Mouse (Mus musculus) forebrain, embryonic 12.5 days (tissue): ENCODE results near the gene Hoxc8. TPM values are rescaled to one million over a fixed set of nuclear protein-coding genes. Genes with fewer than 3 reads are reported as not detected.

Experiments used
- ATAC-seq: fragments of 200-750 bp; cut with Nextera tagmentation; 2 replicates; pipeline ENCODE4 v1.8.0; 2017; ENCODE audit warnings: moderate TSS enrichment; ENCODE audit not compliant: low FRiP score
- H3K27ac ChIP-seq: fragments of 300-500 bp; sonication (generic); 2 replicates; pipeline ENCODE4 v1.5.1; 2016; ENCODE audit warnings: mild to moderate bottlenecking
- H3K27me3 ChIP-seq: fragments of 300-500 bp; sonication (generic); 2 replicates; pipeline ENCODE4 v1.6.1; 2016; ENCODE audit warnings: mild to moderate bottlenecking
- H3K36me3 ChIP-seq: fragments of 300-500 bp; sonication (generic); replicated peaks from 2 replicates; pipeline ENCODE4 v1.6.1; 2016; ENCODE audit warnings: mild to moderate bottlenecking
- H3K4me1 ChIP-seq: fragments of 300-500 bp; sonication (generic); 2 replicates; pipeline ENCODE4 v1.6.1; 2016
- H3K4me2 ChIP-seq: fragments of 300-500 bp; sonication (generic); 2 replicates; pipeline ENCODE4 v1.6.1; 2016; ENCODE audit warnings: mild to moderate bottlenecking, moderate library complexity
- H3K4me3 ChIP-seq: fragments of 300-500 bp; sonication (generic); replicated peaks from 2 replicates; pipeline ENCODE4 v1.5.1; 2016; ENCODE audit warnings: mild to moderate bottlenecking
- H3K9ac ChIP-seq: fragments of 300-500 bp; sonication (generic); 2 replicates; pipeline ENCODE4 v1.6.1; 2016; ENCODE audit warnings: mild to moderate bottlenecking
- H3K9me3 ChIP-seq: fragments of 300-500 bp; sonication (generic); 2 replicates; pipeline ENCODE4 v1.6.1; 2016
- WGBS: fragments of 180-500 bp; shearing (Covaris S2); methylation state at CpG from one replicate; pipeline ENCODE4 v1.1.7; 2016; 5-methylcytosine and 5-hydroxymethylcytosine counted together
- polyA plus RNA-seq: library from polyadenylated mRNA; unstranded; fragments of >200 nt; fragmentation: Nextera tagmentation; extraction: Ambion mirVana; gene quantifications from 2 replicates; pipeline ENCODE4 v1.2.1, GENCODE M21; 2016

Hoxc8 gene
- polyA plus RNA-seq, 1 experiment from 2014 or later = not detected

GRCm38 (mm10) chr15:103005797-103006196 is 15.4 kb downstream of the Hoxc8 start:
- 0% methylated on average over 5 of the region's 5 CpGs for whole genome bisulfite sequencing
- Histone ChIP-seq H3K27me3 (peaks cover 99% of the 10 kb centered on the region), H3K4me2 (no peak overlapping the region), H3K9me3 (no peaks in the 10 kb centered on the region), H3K27ac (no peak overlapping the region), H3K4me3 (no peak overlapping the region), H3K9ac (no peak overlapping the region), H3K4me1 (no peaks in the 10 kb centered on the region), H3K36me3 (no peaks in the 10 kb centered on the region)
- no peak for ATAC-seq

DNA sequence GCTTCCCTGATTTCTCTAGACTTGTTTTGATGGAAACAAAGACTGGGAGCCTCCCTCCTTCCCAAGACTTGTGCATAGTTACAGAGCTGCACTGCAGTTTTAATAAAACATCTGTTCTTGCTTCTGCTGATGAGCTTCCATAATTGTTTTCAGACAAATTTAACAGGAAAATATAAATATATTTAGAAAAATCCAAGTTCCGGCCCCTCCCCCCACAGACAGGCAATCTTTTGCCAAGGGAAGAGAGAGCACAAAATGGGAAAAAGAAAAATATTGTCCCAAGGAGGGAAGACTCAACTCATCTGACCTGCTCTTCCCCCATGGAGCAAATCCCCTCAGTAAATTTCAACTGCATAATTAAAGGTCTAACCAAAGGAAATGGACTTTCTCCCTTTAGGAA is 15.9 kb downstream of the Hoxc8 start:
- no peak for ATAC-seq
- no peaks in the 10 kb centered on the region for H3K9me3 ChIP-seq
- WGBS = 12% methylated on average over 1 of the region's 1 CpGs

DNA sequence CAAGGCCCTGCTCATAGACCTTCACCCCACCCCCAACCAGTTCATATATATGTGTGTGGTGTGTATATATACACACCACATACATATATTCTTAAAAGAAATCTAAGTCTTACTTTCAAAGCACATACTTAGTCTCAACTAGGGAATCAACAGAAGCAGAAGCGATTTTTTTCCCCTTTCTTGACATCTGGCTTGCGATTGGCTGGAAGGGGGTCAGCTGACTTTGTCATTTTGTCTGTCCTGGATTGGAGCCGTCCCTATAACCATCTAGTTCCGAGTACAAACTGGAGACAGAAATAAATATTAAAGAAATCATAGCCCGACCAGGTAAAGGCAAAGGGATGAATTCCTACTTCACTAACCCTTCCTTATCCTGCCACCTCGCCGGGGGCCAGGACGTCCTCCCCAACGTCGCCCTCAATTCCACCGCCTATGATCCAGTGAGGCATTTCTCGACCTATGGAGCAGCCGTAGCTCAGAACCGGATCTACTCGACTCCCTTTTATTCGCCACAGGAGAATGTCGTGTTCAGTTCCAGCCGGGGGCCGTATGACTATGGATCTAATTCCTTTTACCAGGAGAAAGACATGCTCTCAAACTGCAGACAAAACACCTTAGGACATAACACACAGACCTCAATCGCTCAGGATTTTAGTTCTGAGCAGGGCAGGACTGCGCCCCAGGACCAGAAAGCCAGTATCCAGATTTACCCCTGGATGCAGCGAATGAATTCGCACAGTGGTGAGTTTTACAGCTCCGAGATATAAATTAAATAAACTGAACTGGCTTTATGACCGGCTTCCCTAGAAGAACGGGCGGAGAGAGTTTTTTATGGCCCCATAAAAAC is 19.1 kb downstream of the Hoxc8 start:
- Histone ChIP-seq H3K27me3 (peaks cover 99% of the 10 kb centered on the region), H3K9me3 (no peaks in the 10 kb centered on the region), H3K4me3 (no peak overlapping the region), H3K36me3 (no peaks in the 10 kb centered on the region), H3K4me1 (peaks cover 5% of the 10 kb centered on the region), H3K4me2 (no peak overlapping the region), H3K27ac (no peak overlapping the region), H3K9ac (no peak overlapping the region)
- under 1% methylated on average over 27 of the region's 27 CpGs for WGBS
- no peak for ATAC-seq

More for the DNA sequence above, 15.9 kb downstream of the Hoxc8 start:
- Histone ChIP-seq H3K4me3 (no peak overlapping the region), H3K27ac (no peak overlapping the region), H3K27me3 (peaks cover 99% of the 10 kb centered on the region), H3K9ac (no peak overlapping the region), H3K36me3 (no peaks in the 10 kb centered on the region), H3K4me1 (no peaks in the 10 kb centered on the region), H3K4me2 (no peak overlapping the region)

- no peaks in the 10 kb centered on the region for H3K9me3 ChIP-seq
- no peak for ATAC-seq
- H3K27me3 ChIP-seq = peaks cover 99% of the 10 kb centered on the region
- H3K4me2 ChIP-seq = no peak overlapping the region
- H3K36me3 ChIP-seq = no peaks in the 10 kb centered on the region
- no peak overlapping the region for H3K27ac ChIP-seq
- H3K4me1 ChIP-seq = peaks cover 5% of the 10 kb centered on the region
- H3K9ac ChIP-seq = no peak overlapping the region
- under 1% methylated on average over 31 of the region's 31 CpGs for WGBS
- H3K4me3 ChIP-seq = no peak overlapping the region
These were observed 19.9 kb downstream of the Hoxc8 start for GRCm38 (mm10) chr15:103010112-103010846.

GRCm38 (mm10) chr15:103010847-103011555 is 20.6 kb downstream of the Hoxc8 start:
- Histone ChIP-seq H3K36me3 (no peaks in the 10 kb centered on the region), H3K27ac (no peak overlapping the region), H3K4me3 (no peak overlapping the region), H3K27me3 (peaks cover 99% of the 10 kb centered on the region), H3K9ac (no peak overlapping the region), H3K4me1 (peaks cover 5% of the 10 kb centered on the region), H3K9me3 (no peaks in the 10 kb centered on the region), H3K4me2 (no peak overlapping the region)
- under 1% methylated on average over 28 of the region's 28 CpGs for WGBS
- ATAC-seq = no peak

DNA sequence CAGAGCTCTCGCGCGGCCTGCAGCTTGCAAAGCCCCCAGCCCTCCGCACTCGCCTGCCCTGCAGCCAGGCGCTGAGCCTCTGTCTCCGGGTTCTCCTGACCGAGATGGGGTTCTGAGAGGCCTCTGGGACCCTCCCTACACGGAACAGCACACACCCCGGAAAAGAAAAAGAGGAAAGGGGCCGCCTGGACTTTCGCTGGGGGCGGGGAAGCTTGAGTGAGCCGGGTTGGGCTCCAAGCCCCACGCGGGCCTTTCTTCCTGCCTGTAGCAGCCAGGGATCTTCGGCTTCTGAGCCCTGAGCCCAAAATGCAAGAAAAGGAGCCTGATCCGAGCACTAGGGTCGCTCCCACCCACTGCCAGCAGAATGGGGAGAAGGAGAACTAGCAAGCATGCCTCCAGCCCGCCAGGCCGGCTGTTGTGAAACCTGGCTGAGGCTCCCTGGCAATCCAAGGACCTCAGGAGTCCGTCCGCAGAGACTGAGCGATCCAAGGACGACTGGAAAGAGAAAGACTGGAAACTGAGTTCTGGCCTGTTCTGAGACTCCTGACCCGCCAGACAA is 21.6 kb downstream of the Hoxc8 start:
- Histone ChIP-seq H3K4me2 (no peak overlapping the region), H3K4me3 (no peak overlapping the region), H3K9ac (no peak overlapping the region), H3K4me1 (peaks cover 5% of the 10 kb centered on the region), H3K27me3 (peaks cover 99% of the 10 kb centered on the region), H3K36me3 (no peaks in the 10 kb centered on the region), H3K9me3 (no peaks in the 10 kb centered on the region), H3K27ac (no peak overlapping the region)
- no peak for ATAC-seq
- 1% methylated on average over 26 of the region's 26 CpGs for whole genome bisulfite sequencing

GRCm38 (mm10) chr15:103013238-103013984 is 23.0 kb downstream of the Hoxc8 start:
- no peak for ATAC-seq
- Histone ChIP-seq H3K4me3 (no peak overlapping the region), H3K9me3 (no peaks in the 10 kb centered on the region), H3K27ac (no peak overlapping the region), H3K27me3 (peaks cover 99% of the 10 kb centered on the region), H3K9ac (no peak overlapping the region), H3K4me1 (peaks cover 5% of the 10 kb centered on the region), H3K36me3 (no peaks in the 10 kb centered on the region), H3K4me2 (no peak overlapping the region)
- 2% methylated on average over 17 of the region's 17 CpGs for WGBS

DNA sequence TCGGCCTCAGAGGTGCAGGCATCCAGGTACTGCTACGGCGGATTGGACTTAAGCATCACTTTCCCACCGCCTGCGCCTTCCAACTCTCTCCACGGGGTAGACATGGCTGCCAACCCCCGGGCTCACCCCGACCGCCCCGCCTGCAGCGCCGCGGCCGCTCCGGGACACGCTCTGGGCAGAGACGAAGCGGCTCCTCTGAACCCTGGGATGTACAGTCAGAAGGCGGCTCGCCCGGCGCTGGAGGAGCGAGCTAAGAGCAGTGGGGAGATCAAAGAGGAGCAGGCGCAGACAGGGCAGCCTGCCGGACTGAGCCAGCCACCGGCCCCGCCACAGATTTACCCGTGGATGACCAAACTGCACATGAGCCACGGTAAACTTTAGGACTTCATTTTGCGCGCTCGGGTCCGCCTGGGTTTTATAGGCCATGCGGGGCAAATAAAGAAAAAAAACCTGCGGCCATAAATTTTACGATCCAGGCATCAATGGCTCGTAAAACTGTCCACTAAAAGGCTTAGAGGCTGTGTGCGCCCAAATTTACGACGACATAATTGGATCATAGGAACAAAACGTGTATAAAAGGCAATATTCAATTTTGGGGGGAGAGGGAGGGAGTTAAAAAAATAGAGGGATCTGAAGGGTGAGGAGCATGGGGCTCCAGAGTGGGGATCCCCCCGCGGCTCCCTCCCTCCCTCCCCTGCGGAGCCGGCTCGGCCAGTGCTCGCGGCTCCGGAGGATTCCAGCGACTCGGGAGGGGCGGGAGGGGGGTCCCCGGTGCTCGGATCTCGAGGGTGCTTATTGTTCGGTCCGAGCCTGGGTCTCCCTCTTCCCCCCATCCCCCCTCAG is 24.0 kb downstream of the Hoxc8 start:
- no peaks in the 10 kb centered on the region for H3K36me3 ChIP-seq
- H3K27me3 ChIP-seq = peaks cover 99% of the 10 kb centered on the region
- 0 out of 2 replicates have a peak overlapping the region, but pooled peaks have one; percentile 4 for H3K4me3 ChIP-seq
- under 1% methylated on average over 43 of the region's 57 CpGs for WGBS
- no peak overlapping the region for H3K9ac ChIP-seq
- no peak for ATAC-seq
- no peaks in the 10 kb centered on the region for H3K9me3 ChIP-seq
- no peak overlapping the region for H3K27ac ChIP-seq
- 0 out of 2 replicates have a peak overlapping the region, but pooled peaks have one; percentile 10 for H3K4me2 ChIP-seq
- peaks cover 5% of the 10 kb centered on the region for H3K4me1 ChIP-seq

- H3K27me3 ChIP-seq = peaks cover 99% of the 10 kb centered on the region
- H3K27ac ChIP-seq = no peak overlapping the region
- no peaks in the 10 kb centered on the region for H3K9me3 ChIP-seq
- peaks cover 5% of the 10 kb centered on the region for H3K4me1 ChIP-seq
- no peak for ATAC-seq
- under 1% methylated on average over 28 of the region's 28 CpGs for WGBS
- no peaks in the 10 kb centered on the region for H3K36me3 ChIP-seq
- H3K4me3 ChIP-seq = 0 out of 2 replicates have a peak overlapping the region, but pooled peaks have one; percentile 4
- H3K9ac ChIP-seq = no peak overlapping the region
- H3K4me2 ChIP-seq = no peak overlapping the region
These were observed 24.6 kb downstream of the Hoxc8 start for GRCm38 (mm10) chr15:103015009-103015399.

GRCm38 (mm10) chr15:103015406-103016166 is 25.2 kb downstream of the Hoxc8 start:
- Histone ChIP-seq H3K4me1 (peaks cover 5% of the 10 kb centered on the region), H3K4me3 (no peak overlapping the region), H3K9ac (no peak overlapping the region), H3K27me3 (peaks cover 99% of the 10 kb centered on the region), H3K4me2 (no peak overlapping the region), H3K36me3 (no peaks in the 10 kb centered on the region), H3K9me3 (no peaks in the 10 kb centered on the region), H3K27ac (no peak overlapping the region)
- under 1% methylated on average over 19 of the region's 19 CpGs for WGBS
- no peak for ATAC-seq
